Mouse (Mus musculus) hindbrain, embryonic 11.5 days (tissue): ENCODE measurements around the gene Trpm5. TPM values are rescaled to one million over a fixed set of nuclear protein-coding genes. Genes with fewer than 3 reads are reported as not detected.

Source experiments
- ATAC-seq: fragments of 200-750 bp; cut with Nextera tagmentation; 2 replicates; pipeline ENCODE4 v1.8.0; 2017; ENCODE audit warnings: mild to moderate bottlenecking, moderate TSS enrichment, moderate library complexity; ENCODE audit not compliant: low FRiP score
- DNase-seq: peaks from one replicate; pipeline ENCODE4 v3.0.0-alpha.2; 2015; ENCODE audit warnings: low spot score
- H3K27ac ChIP-seq: fragments of 300-500 bp; sonication (generic); 2 replicates; pipeline ENCODE4 v1.5.1; 2014; ENCODE audit warnings: mild to moderate bottlenecking, low read depth, low read length
- H3K27me3 ChIP-seq: fragments of 300-500 bp; sonication (generic); 2 replicates; pipeline ENCODE4 v1.6.1; 2014; ENCODE audit warnings: mild to moderate bottlenecking, low read length, moderate library complexity, mixed read lengths; ENCODE audit not compliant: control insufficient read depth, insufficient read depth
- H3K36me3 ChIP-seq: fragments of 300-500 bp; sonication (generic); 2 replicates; pipeline ENCODE4 v1.6.1; 2014; ENCODE audit warnings: mild to moderate bottlenecking, low read length, moderate library complexity, mixed read lengths; ENCODE audit not compliant: control insufficient read depth, insufficient read depth
- H3K4me1 ChIP-seq: fragments of 300-500 bp; sonication (generic); replicated peaks from 2 replicates; pipeline ENCODE4 v1.6.1; 2014; ENCODE audit warnings: low read length, mixed read lengths; ENCODE audit not compliant: control insufficient read depth, insufficient read depth
- H3K4me2 ChIP-seq: fragments of 300-500 bp; sonication (generic); replicated peaks from 2 replicates; pipeline ENCODE4 v1.6.1; 2014; ENCODE audit warnings: mild to moderate bottlenecking, low read depth, low read length
- H3K4me3 ChIP-seq: fragments of 300-500 bp; sonication (generic); 2 replicates; pipeline ENCODE4 v1.5.1; 2014; ENCODE audit warnings: low read depth, low read length
- H3K9ac ChIP-seq: fragments of 300-500 bp; sonication (generic); 2 replicates; pipeline ENCODE4 v1.6.1; 2014; ENCODE audit warnings: low read depth, low read length
- H3K9me3 ChIP-seq: fragments of 300-500 bp; sonication (generic); 2 replicates; pipeline ENCODE4 v1.6.1; 2016; ENCODE audit warnings: low read length; ENCODE audit not compliant: control insufficient read depth
- WGBS: fragments of 180-500 bp; shearing (Covaris S2); extraction: QIAGEN DNeasy Blood & Tissue Kit; methylation state at CpG from one replicate; pipeline ENCODE4 v1.1.7; 2014; 5-methylcytosine and 5-hydroxymethylcytosine counted together
- polyA plus RNA-seq: library from polyadenylated mRNA; unstranded; fragments of >200 nt; fragmentation: Nextera tagmentation; extraction: Ambion mirVana; gene quantifications from 2 replicates; pipeline ENCODE4 v1.2.1, GENCODE M21; 2014

Gene Trpm5
- polyA plus RNA-seq, 1 experiment from 2014 or later: 0.88 TPM

GRCm38 (mm10) chr7:143062704-143063103 is 31.7 kb downstream of the Trpm5 start:
- ATAC-seq (no peak), DNase-seq (no peak)
- Histone ChIP-seq H3K27ac (no peak overlapping the region), H3K4me1 (no peaks in the 10 kb centered on the region; the same call in 1 of the 2 replicates), H3K4me2 (no peak overlapping the region), H3K4me3 (no peak overlapping the region), H3K9ac (no peak overlapping the region), H3K36me3 (peaks cover 9% of the 10 kb centered on the region; the same call in 1 of the 2 replicates), H3K9me3 (no peaks in the 10 kb centered on the region), H3K27me3 (no peaks in the 10 kb centered on the region)
- WGBS: 94% methylated on average over 1 of the region's 2 CpGs

- Histone ChIP-seq H3K9me3 (no peaks in the 10 kb centered on the region), H3K27me3 (no peaks in the 10 kb centered on the region), H3K36me3 (0 out of 2 replicates have a peak, but pooled peaks cover 3% of the 10 kb centered on the region), H3K9ac (no peak overlapping the region), H3K4me2 (no peak overlapping the region), H3K4me1 (peaks cover 2% of the 10 kb centered on the region), H3K27ac (no peak overlapping the region), H3K4me3 (no peak overlapping the region)
- no peak for DNase-seq
- 87% methylated on average over 5 of the region's 5 CpGs for WGBS
- no peak for ATAC-seq
These were observed 35.1 kb downstream of the Trpm5 start for GRCm38 (mm10) chr7:143059202-143059870.

- Histone ChIP-seq H3K36me3 (0 out of 2 replicates have a peak, but pooled peaks cover 3% of the 10 kb centered on the region), H3K4me2 (no peak overlapping the region), H3K4me1 (peaks cover 6% of the 10 kb centered on the region), H3K9me3 (no peaks in the 10 kb centered on the region), H3K27me3 (no peaks in the 10 kb centered on the region), H3K27ac (no peak overlapping the region), H3K9ac (no peak overlapping the region), H3K4me3 (no peak overlapping the region)
- no peak for DNase-seq
- 71% methylated on average over 5 of the region's 5 CpGs for WGBS
- no peak for ATAC-seq
These were observed 36.2 kb downstream of the Trpm5 start for GRCm38 (mm10) chr7:143058221-143058697.

GRCm38 (mm10) chr7:143057667-143058220 is 36.7 kb downstream of the Trpm5 start:
- Histone ChIP-seq H3K9me3 (no peaks in the 10 kb centered on the region), H3K9ac (no peak overlapping the region), H3K4me3 (no peak overlapping the region), H3K27me3 (no peaks in the 10 kb centered on the region), H3K4me2 (no peak overlapping the region), H3K27ac (no peak overlapping the region), H3K4me1 (peaks cover 6% of the 10 kb centered on the region), H3K36me3 (0 out of 2 replicates have a peak, but pooled peaks cover 3% of the 10 kb centered on the region)
- no peak for DNase-seq
- 90% methylated on average over 9 of the region's 9 CpGs for WGBS
- no peak for ATAC-seq

- peaks cover 6% of the 10 kb centered on the region for H3K4me1 ChIP-seq
- no peaks in the 10 kb centered on the region for H3K36me3 ChIP-seq
- ATAC-seq: no peak
- WGBS: 91% methylated on average over 5 of the region's 5 CpGs
- no peaks in the 10 kb centered on the region for H3K27me3 ChIP-seq
- no peak overlapping the region for H3K4me2 ChIP-seq
- no peak for DNase-seq
- no peak overlapping the region for H3K4me3 ChIP-seq
- H3K9ac ChIP-seq: no peak overlapping the region
- no peak overlapping the region for H3K27ac ChIP-seq
- H3K9me3 ChIP-seq: no peaks in the 10 kb centered on the region
These were observed 37.4 kb downstream of the Trpm5 start for GRCm38 (mm10) chr7:143057023-143057422.

GRCm38 (mm10) chr7:143055499-143056186 is 38.8 kb downstream of the Trpm5 start:
- no peak overlapping the region for H3K9ac ChIP-seq
- no peaks in the 10 kb centered on the region for H3K36me3 ChIP-seq
- no peak overlapping the region for H3K4me2 ChIP-seq
- H3K27me3 ChIP-seq: no peaks in the 10 kb centered on the region
- no peak overlapping the region for H3K27ac ChIP-seq
- ATAC-seq (no peak), DNase-seq (no peak)
- WGBS: 82% methylated on average over 11 of the region's 11 CpGs
- H3K4me3 ChIP-seq: no peak overlapping the region
- no peaks in the 10 kb centered on the region for H3K9me3 ChIP-seq
- H3K4me1 ChIP-seq: peaks cover 6% of the 10 kb centered on the region

- DNase-seq (no peak), ATAC-seq (no peak)
- Histone ChIP-seq H3K9me3 (no peaks in the 10 kb centered on the region), H3K36me3 (no peaks in the 10 kb centered on the region), H3K27ac (no peak overlapping the region), H3K4me3 (no peak overlapping the region), H3K4me2 (no peak overlapping the region), H3K27me3 (no peaks in the 10 kb centered on the region), H3K9ac (no peak overlapping the region), H3K4me1 (peaks cover 6% of the 10 kb centered on the region)
- WGBS: 86% methylated on average over 3 of the region's 3 CpGs
These were observed 39.4 kb downstream of the Trpm5 start for GRCm38 (mm10) chr7:143055001-143055400.

GRCm38 (mm10) chr7:143054612-143054965 is 39.9 kb downstream of the Trpm5 start:
- WGBS: 53% methylated on average over 3 of the region's 3 CpGs
- H3K36me3 ChIP-seq: no peaks in the 10 kb centered on the region
- H3K27ac ChIP-seq: no peak overlapping the region
- H3K27me3 ChIP-seq: no peaks in the 10 kb centered on the region
- no peak for DNase-seq
- H3K9me3 ChIP-seq: no peaks in the 10 kb centered on the region
- H3K4me3 ChIP-seq: 0 out of 2 replicates have a peak overlapping the region, but pooled peaks have one; percentile 2
- ATAC-seq: no peak
- H3K9ac ChIP-seq: no peak overlapping the region; the same call in 1 of the 2 replicates
- peak overlapping the region; percentile 89 for H3K4me2 ChIP-seq
- H3K4me1 ChIP-seq: peaks cover 6% of the 10 kb centered on the region
